Mouse (Mus musculus): ENCODE results near the gene Rapgef2.

GRCm38 (mm10) chr3:79182290-79182689, 104.0 kb downstream of the Rapgef2 start:
- no peak for TF ChIP-seq CTCF (IDR thresholded peaks at IDR 0.05; ENCODE audit: insufficient read depth, low read length)
- TF ChIP-seq POLR2A (IDR thresholded peaks at IDR 0.05; ENCODE audit: borderline replicate concordance, extremely low read depth, low read depth, low read length): no peak

All from lung, adult 2 months (tissue).